Mouse (Mus musculus): ENCODE measurements around the gene Vps52.
"Not testable (repeated sequence)": the region's sequence is repeated elsewhere in the genome, so short reads cannot be mapped to it uniquely, and the experiment has no call there.

Vps52 gene

GRCm38 (mm10) chr17:33968489-33968888, 12.9 kb downstream of the Vps52 start:
- DNase-seq (ENCODE audit: low spot score), result peak; percentile 77

GRCm38 (mm10) chr17:33968927-33969326, 13.3 kb downstream of the Vps52 start:
- DNase-seq (ENCODE audit: low spot score), result peak; percentile 73

GRCm38 (mm10) chr17:33969394-33969793, 13.8 kb downstream of the Vps52 start:
- no peak for DNase-seq (ENCODE audit: low spot score)

- DNase-seq (ENCODE audit: low spot score), result no peak
Observed at GRCm38 (mm10) chr17:33972691-33973090, 17.1 kb downstream of the Vps52 start.

- no peak for DNase-seq (ENCODE audit: low spot score)
Observed at GRCm38 (mm10) chr17:33973572-33973971, 18.0 kb downstream of the Vps52 start.

- no peak for DNase-seq (ENCODE audit: low spot score)
Observed at GRCm38 (mm10) chr17:33977861-33978557, 22.4 kb downstream of the Vps52 start.

- DNase-seq (ENCODE audit: low spot score), result peak; percentile 81
Observed at GRCm38 (mm10) chr17:33978631-33979031, 23.0 kb downstream of the Vps52 start.

- no peak for DNase-seq (ENCODE audit: low spot score)
Observed at GRCm38 (mm10) chr17:33979512-33980050, 24.0 kb downstream of the Vps52 start.

GRCm38 (mm10) chr17:33980181-33981035, 24.8 kb downstream of the Vps52 start:
- no peak for DNase-seq (ENCODE audit: low spot score)

GRCm38 (mm10) chr17:33981192-33981909, 25.7 kb downstream of the Vps52 start:
- DNase-seq (ENCODE audit: low spot score), result peak; percentile 94

- DNase-seq (ENCODE audit: low spot score), result peak; percentile 66
Observed at GRCm38 (mm10) chr17:33982136-33982535, 26.5 kb downstream of the Vps52 start.

- DNase-seq (ENCODE audit: low spot score), result peak; percentile 71
Observed at GRCm38 (mm10) chr17:33991788-33992664, 36.4 kb downstream of the Vps52 start.

- peak; percentile 25 for DNase-seq (ENCODE audit: low spot score)
Observed at GRCm38 (mm10) chr17:33994959-33995358, 39.3 kb downstream of the Vps52 start.

- peak; percentile 59 for DNase-seq (ENCODE audit: low spot score)
Observed at GRCm38 (mm10) chr17:33995651-33996050, 40.0 kb downstream of the Vps52 start.

GRCm38 (mm10) chr17:33997025-33997424, 41.4 kb downstream of the Vps52 start:
- DNase-seq (ENCODE audit: low spot score), result not testable (repeated sequence)

GRCm38 (mm10) chr17:33998697-33999096, 43.1 kb downstream of the Vps52 start:
- DNase-seq (ENCODE audit: low spot score), result peak; percentile 51

GRCm38 (mm10) chr17:33999341-34000149, 43.9 kb downstream of the Vps52 start:
- no peak for DNase-seq (ENCODE audit: low spot score)

GRCm38 (mm10) chr17:34000150-34000537, 44.5 kb downstream of the Vps52 start, which contains the start of gene H2-K1:
TSS of gene H2-K1 (minus strand) at chr17:34000347.
- peak; percentile 99 for DNase-seq (ENCODE audit: low spot score)

GRCm38 (mm10) chr17:34000796-34001195, 45.2 kb downstream of the Vps52 start:
- not testable (repeated sequence) for DNase-seq (ENCODE audit: low spot score)

- peak; percentile 61 for DNase-seq (ENCODE audit: low spot score)
Observed at GRCm38 (mm10) chr17:34003426-34003825, 47.8 kb downstream of the Vps52 start.
